Mouse (Mus musculus): ENCODE measurements at regions not wholly inside any gene's neighbourhood (a gene's known extent, or its start where the extent isn't known, plus 50 kb on each side); places are given as distances from the start of the nearest gene placed in this dataset.

GRCm38 (mm10) chr15:13289064-13289463 lies 115.6 kb upstream of the Cdh6 start:
- no peak for DNase-seq (ENCODE audit: low spot score)

GRCm38 (mm10) chr15:13287878-13288277 lies 114.4 kb upstream of the Cdh6 start:
- no peak for DNase-seq (ENCODE audit: low spot score)

GRCm38 (mm10) chr15:13285355-13285754 lies 111.9 kb upstream of the Cdh6 start:
- DNase-seq (ENCODE audit: low spot score), result no peak

GRCm38 (mm10) chr15:13284219-13284618 lies 110.7 kb upstream of the Cdh6 start:
- no peak for DNase-seq (ENCODE audit: low spot score)

- DNase-seq (ENCODE audit: low spot score), result no peak
Measured at GRCm38 (mm10) chr15:13283106-13283505, 109.6 kb upstream of the Cdh6 start.

- no peak for DNase-seq (ENCODE audit: low spot score)
Measured at GRCm38 (mm10) chr15:13276909-13277235, 103.4 kb upstream of the Cdh6 start.

GRCm38 (mm10) chr15:13276225-13276908 lies 102.9 kb upstream of the Cdh6 start:
- no peak for DNase-seq (ENCODE audit: low spot score)

GRCm38 (mm10) chr15:13275326-13275725 lies 101.9 kb upstream of the Cdh6 start:
- DNase-seq (ENCODE audit: low spot score), result no peak

GRCm38 (mm10) chr15:13274366-13275067 lies 101.0 kb upstream of the Cdh6 start:
- DNase-seq (ENCODE audit: low spot score), result no peak

- no peak for DNase-seq (ENCODE audit: low spot score)
Measured at GRCm38 (mm10) chr15:13246053-13246696, 72.7 kb upstream of the Cdh6 start.

GRCm38 (mm10) chr15:13244306-13244705 lies 70.8 kb upstream of the Cdh6 start:
- no peak for DNase-seq (ENCODE audit: low spot score)

GRCm38 (mm10) chr15:13243561-13243960 lies 70.1 kb upstream of the Cdh6 start:
- DNase-seq (ENCODE audit: low spot score), result no peak

GRCm38 (mm10) chr15:13240931-13241330 lies 67.5 kb upstream of the Cdh6 start:
- DNase-seq (ENCODE audit: low spot score), result no peak

- DNase-seq (ENCODE audit: low spot score), result no peak
Measured at GRCm38 (mm10) chr15:13236869-13237507, 63.5 kb upstream of the Cdh6 start.

GRCm38 (mm10) chr15:13232567-13233259 lies 59.2 kb upstream of the Cdh6 start:
- no peak for DNase-seq (ENCODE audit: low spot score)

- DNase-seq (ENCODE audit: low spot score), result no peak
Measured at GRCm38 (mm10) chr15:13231550-13231949, 58.1 kb upstream of the Cdh6 start.

- DNase-seq (ENCODE audit: low spot score), result no peak
Measured at GRCm38 (mm10) chr15:13228125-13228524, 54.6 kb upstream of the Cdh6 start.
